Mouse (Mus musculus) kidney, embryonic 16.5 days (tissue): ENCODE data around the gene Dnaic1. TPM values are rescaled to one million over a fixed set of nuclear protein-coding genes. Genes with fewer than 3 reads are reported as not detected.

Experiments
- ATAC-seq: fragments of 200-750 bp; cut with Nextera tagmentation; 2 replicates; pipeline ENCODE4 v1.8.0; 2017; ENCODE audit warnings: moderate TSS enrichment; ENCODE audit not compliant: low FRiP score, low TSS enrichment
- H3K27ac ChIP-seq: fragments of 300-500 bp; sonication (generic); 2 replicates; pipeline ENCODE4 v1.5.1; 2014; ENCODE audit warnings: low read length
- H3K27me3 ChIP-seq: fragments of 300-500 bp; sonication (generic); 2 replicates; pipeline ENCODE4 v1.6.1; 2014; ENCODE audit warnings: low read length, control low read depth, mixed read lengths; ENCODE audit not compliant: insufficient read depth
- H3K36me3 ChIP-seq: fragments of 300-500 bp; sonication (generic); 2 replicates; pipeline ENCODE4 v1.6.1; 2014; ENCODE audit warnings: low read length, control low read depth, mixed read lengths; ENCODE audit not compliant: insufficient read depth
- H3K4me1 ChIP-seq: fragments of 300-500 bp; sonication (generic); 2 replicates; pipeline ENCODE4 v1.6.1; 2014; ENCODE audit warnings: low read length, control low read depth, mixed read lengths; ENCODE audit not compliant: insufficient read depth
- H3K4me2 ChIP-seq: fragments of 300-500 bp; sonication (generic); replicated peaks from 2 replicates; pipeline ENCODE4 v1.6.1; 2014; ENCODE audit warnings: low read depth, low read length
- H3K4me3 ChIP-seq: fragments of 300-500 bp; sonication (generic); 2 replicates; pipeline ENCODE4 v1.5.1; 2014; ENCODE audit warnings: mild to moderate bottlenecking, low read length
- H3K9ac ChIP-seq: fragments of 300-500 bp; sonication (generic); replicated peaks from 2 replicates; pipeline ENCODE4 v1.6.1; 2014; ENCODE audit warnings: low read length
- H3K9me3 ChIP-seq: fragments of 300-500 bp; sonication (generic); 2 replicates; pipeline ENCODE4 v1.6.1; 2016; ENCODE audit warnings: low read length, control low read depth
- WGBS: fragments of 180-500 bp; shearing (Covaris S2); extraction: QIAGEN DNeasy Blood & Tissue Kit; methylation state at CpG from one replicate; pipeline ENCODE4 v1.1.7; 2014; 5-methylcytosine and 5-hydroxymethylcytosine counted together
- polyA plus RNA-seq: library from polyadenylated mRNA; unstranded; fragments of >200 nt; fragmentation: Nextera tagmentation; extraction: Ambion mirVana; gene quantifications from 2 replicates; pipeline ENCODE4 v1.2.1, GENCODE M21; 2015

Dnaic1 gene
- polyA plus RNA-seq, 1 experiment from 2014 or later, result 1.2 TPM

DNA sequence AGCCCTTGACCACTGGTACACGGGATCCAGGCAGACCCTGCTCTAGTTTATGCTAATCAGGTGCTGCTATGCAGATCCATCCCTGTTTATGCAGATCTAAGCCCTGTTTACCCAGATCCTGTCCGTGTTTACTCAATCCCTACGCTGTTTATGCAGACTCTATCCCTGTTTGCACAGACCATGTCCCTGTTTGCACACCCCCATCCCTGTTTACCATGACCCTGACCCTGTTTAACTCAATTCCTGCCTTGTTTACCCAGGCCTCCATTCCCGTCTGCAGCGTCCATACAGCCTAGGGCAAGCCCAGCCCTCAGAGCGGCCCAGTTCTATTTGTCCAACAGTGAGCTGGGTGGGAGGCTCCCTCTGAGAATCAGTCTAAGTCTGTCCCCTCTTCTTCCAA is 60.6 kb downstream of the Dnaic1 start:
- ATAC-seq, result no peak
- H3K27me3 ChIP-seq, result no peaks in the 10 kb centered on the region; the same call in 1 of the 2 replicates
- no peaks in the 10 kb centered on the region for H3K9me3 ChIP-seq
- H3K4me1 ChIP-seq, result peaks cover 48% of the 10 kb centered on the region
- H3K27ac ChIP-seq, result no peak overlapping the region
- no peak overlapping the region for H3K9ac ChIP-seq
- no peak overlapping the region for H3K4me2 ChIP-seq
- no peak overlapping the region for H3K4me3 ChIP-seq
- no peaks in the 10 kb centered on the region for H3K36me3 ChIP-seq
- WGBS, result 38% methylated on average over 6 of the region's 6 CpGs

DNA sequence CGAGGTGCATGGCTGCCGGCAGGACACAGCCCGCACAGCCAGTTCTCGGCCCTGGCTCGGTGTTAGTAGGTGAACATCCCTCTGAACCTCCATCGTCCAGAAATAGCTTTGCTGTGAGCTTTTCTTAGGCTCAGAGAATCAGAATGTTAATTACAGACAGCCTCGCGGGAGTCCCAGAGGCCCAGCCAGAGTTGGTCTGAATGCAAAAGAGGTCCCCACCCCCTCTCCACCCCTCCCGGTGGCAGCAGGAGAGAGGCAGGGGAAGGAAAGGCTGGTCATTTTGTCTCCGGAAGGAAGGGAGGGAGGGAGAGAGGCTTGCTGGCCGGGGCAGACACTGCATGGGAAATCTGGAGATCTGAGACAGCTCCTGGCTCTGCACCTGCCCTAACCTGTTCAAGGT is 61.8 kb downstream of the Dnaic1 start:
- 4% methylated on average over 11 of the region's 11 CpGs for WGBS

DNA sequence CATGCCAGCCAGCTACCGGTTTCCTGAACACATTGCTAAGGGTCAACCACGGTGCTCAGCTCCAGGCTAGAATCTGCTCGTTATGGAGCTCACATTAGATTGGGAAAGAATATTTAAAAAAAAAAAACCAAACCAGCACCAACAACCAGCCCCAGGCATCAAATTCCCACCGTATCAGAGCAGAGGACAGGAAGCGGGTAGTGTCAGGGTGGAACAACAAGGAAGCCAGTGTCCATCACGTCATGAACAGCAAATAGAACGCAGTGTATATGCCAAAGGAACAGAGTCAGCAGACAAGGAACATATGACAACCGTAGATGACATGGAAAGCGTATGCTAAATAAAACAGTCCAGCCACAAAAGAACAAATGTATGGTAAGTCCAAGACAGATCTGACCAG is 63.4 kb downstream of the Dnaic1 start:
- 53% methylated on average over 9 of the region's 9 CpGs for WGBS
- Histone ChIP-seq H3K36me3 (no peaks in the 10 kb centered on the region), H3K4me1 (peaks cover 65% of the 10 kb centered on the region), H3K9ac (no peak overlapping the region), H3K27ac (no peak overlapping the region), H3K4me3 (no peak overlapping the region), H3K27me3 (no peaks in the 10 kb centered on the region; the same call in 1 of the 2 replicates), H3K4me2 (no peak overlapping the region), H3K9me3 (no peaks in the 10 kb centered on the region)
- no peak for ATAC-seq

More for the DNA sequence above, 61.8 kb downstream of the Dnaic1 start:
- Histone ChIP-seq H3K27me3 (no peaks in the 10 kb centered on the region; the same call in 1 of the 2 replicates), H3K36me3 (no peaks in the 10 kb centered on the region), H3K4me1 (peaks cover 60% of the 10 kb centered on the region), H3K9me3 (no peaks in the 10 kb centered on the region), H3K4me3 (no peak overlapping the region), H3K9ac (peak overlapping the region; percentile 36), H3K4me2 (no peak overlapping the region), H3K27ac (peak overlapping the region; percentile 52)
- ATAC-seq, result peak; percentile 8; the same call in 1 of the 2 replicates

DNA sequence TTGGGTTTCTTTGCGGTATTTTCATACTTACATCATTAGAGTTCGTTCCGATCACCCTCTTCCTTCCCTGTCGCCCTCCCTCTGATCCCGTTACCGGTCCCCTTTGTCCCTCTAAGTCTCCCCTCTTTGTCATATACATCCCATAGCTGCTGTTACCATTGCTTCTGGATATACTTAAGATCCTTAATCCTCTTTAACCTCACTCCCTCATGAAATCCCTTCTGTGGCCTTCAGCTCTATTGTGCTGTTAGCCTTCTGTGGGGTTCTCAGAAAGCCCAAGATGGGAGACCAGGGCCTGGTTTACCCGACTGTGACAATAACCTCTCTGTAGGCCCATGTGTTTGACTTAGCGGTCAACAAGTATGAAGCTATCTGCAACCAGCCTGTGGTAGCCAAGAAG is 65.1 kb downstream of the Dnaic1 start:
- no peak overlapping the region for H3K4me3 ChIP-seq
- H3K4me2 ChIP-seq, result no peak overlapping the region
- no peak for ATAC-seq
- H3K9ac ChIP-seq, result no peak overlapping the region
- 89% methylated on average over 8 of the region's 8 CpGs for WGBS
- no peaks in the 10 kb centered on the region for H3K9me3 ChIP-seq
- H3K27ac ChIP-seq, result no peak overlapping the region
- H3K4me1 ChIP-seq, result peaks cover 53% of the 10 kb centered on the region
- H3K27me3 ChIP-seq, result no peaks in the 10 kb centered on the region; the same call in 1 of the 2 replicates
- no peaks in the 10 kb centered on the region for H3K36me3 ChIP-seq

DNA sequence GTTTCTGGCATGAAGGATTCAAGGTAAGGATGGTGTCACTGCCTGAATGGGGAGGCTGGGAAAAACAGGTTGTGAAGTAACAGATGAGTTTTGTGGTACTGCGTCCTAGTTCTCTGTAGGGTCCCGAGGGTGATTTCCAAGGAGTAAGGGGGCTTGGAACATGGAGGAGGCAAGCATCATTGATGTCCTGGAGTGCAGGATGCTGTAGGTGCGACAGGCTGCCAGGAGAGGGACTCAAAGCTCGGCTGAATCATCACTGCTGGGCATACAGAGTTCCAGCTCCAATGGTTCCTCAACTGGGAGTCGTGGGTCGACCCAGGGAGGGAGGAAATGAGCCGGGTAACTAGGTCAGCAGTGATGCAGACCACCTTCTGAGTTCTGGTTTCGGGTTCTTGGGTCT is 65.6 kb downstream of the Dnaic1 start:
- H3K4me2 ChIP-seq, result no peak overlapping the region
- WGBS, result 49% methylated on average over 8 of the region's 8 CpGs
- no peaks in the 10 kb centered on the region for H3K9me3 ChIP-seq

DNA sequence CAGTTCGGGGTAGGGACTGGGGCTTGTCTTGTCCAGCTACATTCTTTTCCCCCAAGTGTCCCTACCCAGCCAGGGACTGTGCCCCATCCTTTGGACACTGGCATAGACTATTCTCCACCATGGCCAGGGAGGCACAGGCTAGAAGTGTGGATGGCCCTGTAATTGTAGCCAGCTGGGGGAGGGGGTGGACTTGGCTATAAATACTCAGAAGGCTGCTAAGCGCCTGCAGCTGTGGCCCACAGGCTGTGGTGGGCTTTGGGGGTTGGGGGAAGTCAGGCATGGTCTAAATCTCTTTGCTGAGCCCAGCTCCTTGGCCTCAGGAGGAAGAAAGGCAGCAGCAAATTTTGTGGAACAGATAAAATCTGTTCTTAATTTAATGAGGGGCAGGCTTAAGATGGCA is 66.3 kb downstream of the Dnaic1 start:
- Histone ChIP-seq H3K9me3 (no peaks in the 10 kb centered on the region), H3K4me2 (no peak overlapping the region), H3K36me3 (no peaks in the 10 kb centered on the region), H3K4me1 (peaks cover 45% of the 10 kb centered on the region), H3K9ac (no peak overlapping the region), H3K27ac (peak overlapping the region; percentile 47), H3K27me3 (no peaks in the 10 kb centered on the region; the same call in 1 of the 2 replicates), H3K4me3 (no peak overlapping the region)
- 0 out of 2 replicates have a peak, but pooled peaks have one; percentile 4 for ATAC-seq
- WGBS, result 37% methylated on average over 2 of the region's 2 CpGs

More for the DNA sequence above, 65.6 kb downstream of the Dnaic1 start:
- H3K4me3 ChIP-seq, result no peak overlapping the region
- no peak overlapping the region for H3K9ac ChIP-seq
- H3K36me3 ChIP-seq, result no peaks in the 10 kb centered on the region
- H3K27ac ChIP-seq, result no peak overlapping the region; the same call in 1 of the 2 replicates
- peaks cover 47% of the 10 kb centered on the region for H3K4me1 ChIP-seq
- no peaks in the 10 kb centered on the region; the same call in 1 of the 2 replicates for H3K27me3 ChIP-seq
- no peak for ATAC-seq

DNA sequence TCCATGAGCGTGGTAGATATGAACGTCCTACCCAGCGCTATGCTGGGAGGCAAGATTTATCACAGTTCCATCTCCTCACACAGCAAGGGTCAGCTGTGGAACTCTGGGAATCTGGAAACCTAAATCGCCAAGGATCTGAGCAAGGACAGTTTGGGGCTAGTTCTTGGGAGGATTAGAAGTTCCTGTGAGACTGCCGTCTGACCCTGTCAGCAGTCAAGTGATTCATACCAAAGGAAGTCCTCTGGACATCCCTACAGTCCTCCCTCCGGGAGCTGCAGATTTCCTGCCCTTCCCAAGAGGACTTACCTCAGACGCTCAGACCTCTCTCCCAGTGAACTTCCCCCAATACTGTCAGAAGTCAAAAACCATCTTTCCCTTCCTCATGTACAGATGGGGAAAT is 66.8 kb downstream of the Dnaic1 start:
- H3K36me3 ChIP-seq, result no peaks in the 10 kb centered on the region
- ATAC-seq, result no peak
- no peaks in the 10 kb centered on the region for H3K9me3 ChIP-seq
- no peak overlapping the region for H3K4me2 ChIP-seq
- no peak overlapping the region for H3K9ac ChIP-seq
- WGBS, result 8% methylated on average over 7 of the region's 7 CpGs
- no peaks in the 10 kb centered on the region; the same call in 1 of the 2 replicates for H3K27me3 ChIP-seq
- peaks cover 41% of the 10 kb centered on the region for H3K4me1 ChIP-seq
- H3K27ac ChIP-seq, result peak overlapping the region; percentile 47
- H3K4me3 ChIP-seq, result no peak overlapping the region

DNA sequence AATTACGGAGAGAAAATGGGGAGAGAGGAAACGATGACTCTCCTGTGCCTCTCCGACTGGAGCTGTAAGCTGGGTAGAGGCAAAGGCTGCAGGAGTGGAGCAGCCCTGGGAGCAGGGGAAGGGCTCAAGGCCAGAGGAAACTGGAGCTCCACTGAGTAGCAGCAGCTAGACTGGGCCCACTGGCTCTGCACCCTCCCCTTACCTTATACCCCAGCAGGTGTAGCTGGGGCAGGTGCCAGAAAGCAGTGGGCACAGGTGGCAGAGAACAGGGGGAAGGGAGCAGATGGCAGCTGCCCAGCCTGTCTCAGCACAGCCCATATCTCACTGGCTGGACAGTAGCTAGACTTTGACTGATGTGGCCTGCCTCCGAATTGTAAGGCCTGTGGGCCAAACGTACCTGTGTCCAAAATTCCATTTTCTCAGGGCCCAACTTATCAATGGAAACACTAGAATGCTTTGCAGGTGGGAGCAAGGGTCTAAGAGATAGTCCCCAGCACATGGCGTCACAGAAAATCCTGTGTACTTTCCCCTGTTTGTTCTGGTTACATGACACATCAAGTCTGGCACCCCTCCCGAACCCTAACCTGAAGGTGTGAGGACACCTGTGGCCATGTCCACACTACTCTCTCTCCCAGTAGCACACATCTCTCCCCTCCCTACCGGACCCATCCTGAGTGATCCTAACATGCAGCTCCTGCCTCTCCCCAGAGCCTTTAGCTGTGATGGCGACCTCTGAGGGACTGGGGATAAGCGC is 67.5 kb downstream of the Dnaic1 start:
- Histone ChIP-seq H3K4me1 (peaks cover 34% of the 10 kb centered on the region), H3K4me2 (no peak overlapping the region), H3K27me3 (no peaks in the 10 kb centered on the region; the same call in 1 of the 2 replicates), H3K27ac (peak overlapping the region; percentile 47), H3K9ac (no peak overlapping the region), H3K4me3 (no peak overlapping the region), H3K36me3 (no peaks in the 10 kb centered on the region), H3K9me3 (no peaks in the 10 kb centered on the region)
- no peak for ATAC-seq
- WGBS, result 71% methylated on average over 10 of the region's 10 CpGs

DNA sequence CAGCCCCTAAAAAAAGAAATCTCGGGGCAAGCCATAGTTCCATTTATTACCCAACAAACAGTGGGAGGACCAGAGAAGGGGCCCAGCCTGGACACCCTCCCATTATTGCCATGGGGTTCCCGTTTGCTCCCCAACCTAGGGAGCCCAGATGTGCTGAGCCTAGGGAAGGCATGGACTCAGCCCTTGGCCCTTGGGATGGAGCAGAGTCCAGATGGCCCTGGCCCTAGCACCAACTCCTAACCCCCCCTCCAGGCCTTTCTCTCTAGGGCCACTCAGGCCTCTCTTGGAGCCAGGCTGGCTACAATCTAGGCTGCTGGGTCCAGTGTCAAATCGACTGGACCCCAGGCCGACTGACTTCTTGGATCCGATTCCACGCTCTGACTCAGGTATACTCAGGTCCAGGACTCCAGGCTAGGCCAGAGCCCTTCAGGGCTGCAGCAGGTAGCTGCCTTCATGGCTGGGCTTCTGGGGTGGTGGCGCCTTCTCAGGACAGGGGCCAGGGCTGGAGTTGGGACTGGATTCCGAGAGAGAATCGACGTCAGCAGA is 68.7 kb downstream of the Dnaic1 start:
- H3K4me2 ChIP-seq, result no peak overlapping the region
- no peaks in the 10 kb centered on the region; the same call in 1 of the 2 replicates for H3K27me3 ChIP-seq
- peaks cover 32% of the 10 kb centered on the region for H3K4me1 ChIP-seq
- H3K9ac ChIP-seq, result no peak overlapping the region
- 89% methylated on average over 10 of the region's 10 CpGs for WGBS
- no peak overlapping the region for H3K4me3 ChIP-seq
- no peak for ATAC-seq
- no peaks in the 10 kb centered on the region for H3K36me3 ChIP-seq
- H3K9me3 ChIP-seq, result no peaks in the 10 kb centered on the region
- no peak overlapping the region for H3K27ac ChIP-seq

DNA sequence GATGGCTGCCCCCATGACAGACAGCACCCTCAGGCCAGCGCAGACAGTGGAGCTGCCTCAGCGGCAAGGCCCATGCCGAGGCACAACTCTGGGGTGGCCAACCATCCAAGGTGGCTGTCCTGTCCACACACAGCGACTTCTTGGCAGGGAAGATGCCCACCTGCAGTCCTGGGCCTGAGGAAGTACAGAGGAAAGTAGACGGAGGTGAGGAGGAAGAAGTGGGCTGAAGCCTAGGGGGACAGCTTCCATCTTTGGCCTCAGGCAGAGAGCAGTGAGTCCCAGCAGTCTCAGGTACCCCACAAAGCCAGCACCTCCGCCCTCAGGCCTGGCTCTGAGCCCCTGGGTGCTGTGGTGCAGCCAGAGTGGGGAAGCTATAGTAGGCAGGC is 69.2 kb downstream of the Dnaic1 start:
- 0 out of 2 replicates have a peak overlapping the region, but pooled peaks have one; percentile 57 for H3K4me3 ChIP-seq
- H3K4me1 ChIP-seq, result peaks cover 32% of the 10 kb centered on the region
- 83% methylated on average over 6 of the region's 6 CpGs for WGBS
- no peaks in the 10 kb centered on the region; the same call in 1 of the 2 replicates for H3K27me3 ChIP-seq
- H3K36me3 ChIP-seq, result no peaks in the 10 kb centered on the region
- H3K27ac ChIP-seq, result no peak overlapping the region
- no peaks in the 10 kb centered on the region for H3K9me3 ChIP-seq
- no peak for ATAC-seq
- H3K4me2 ChIP-seq, result peak overlapping the region; percentile 75
- H3K9ac ChIP-seq, result peak overlapping the region; percentile 77; the same call in 1 of the 2 replicates
